Mouse (Mus musculus) urinary bladder, adult 18-20 months (tissue): ENCODE results near the gene Cd164.

Source experiments
- DNase-seq, 2 experiments: peaks; one replicate each; pipeline ENCODE4 v3.0.0; 2022; ENCODE audit warnings: low spot score in 2 of 2, mixed read lengths in 2 of 2

Gene Cd164

GRCm38 (mm10) chr10:41546396-41547165, 27.4 kb downstream of the Cd164 start:
- DNase-seq = no peak

- DNase-seq = peak in 1 of 2 experiments; percentile 17
Measured at GRCm38 (mm10) chr10:41550711-41551110, 31.5 kb downstream of the Cd164 start.

- no peak for DNase-seq
Measured at GRCm38 (mm10) chr10:41552319-41552718, 33.1 kb downstream of the Cd164 start.

GRCm38 (mm10) chr10:41552847-41553589, 33.8 kb downstream of the Cd164 start:
- no peak for DNase-seq

GRCm38 (mm10) chr10:41553711-41554110, 34.5 kb downstream of the Cd164 start:
- DNase-seq = no peak

GRCm38 (mm10) chr10:41555081-41555480, 35.9 kb downstream of the Cd164 start:
- DNase-seq = no peak

GRCm38 (mm10) chr10:41558401-41558800, 39.2 kb downstream of the Cd164 start:
- DNase-seq = no peak

GRCm38 (mm10) chr10:41561701-41562395, 42.6 kb downstream of the Cd164 start:
- DNase-seq = no peak

- DNase-seq = peak; percentile 25 to 76
Measured at GRCm38 (mm10) chr10:41565141-41565540, 45.9 kb downstream of the Cd164 start.

- DNase-seq = no peak
Measured at GRCm38 (mm10) chr10:41568306-41568705, 49.1 kb downstream of the Cd164 start.

- no peak for DNase-seq
Measured at GRCm38 (mm10) chr10:41571065-41571464, 51.9 kb downstream of the Cd164 start.

GRCm38 (mm10) chr10:41572274-41572673, 53.1 kb downstream of the Cd164 start:
- DNase-seq = no peak

GRCm38 (mm10) chr10:41573190-41573589, 54.0 kb downstream of the Cd164 start:
- no peak for DNase-seq

GRCm38 (mm10) chr10:41575451-41576327, 56.5 kb downstream of the Cd164 start:
- DNase-seq = no peak

GRCm38 (mm10) chr10:41576328-41576833, 57.2 kb downstream of the Cd164 start:
- DNase-seq = no peak

- no peak for DNase-seq
Measured at GRCm38 (mm10) chr10:41578541-41578940, 59.3 kb downstream of the Cd164 start.

- DNase-seq = no peak
Measured at GRCm38 (mm10) chr10:41580441-41580840, 61.2 kb downstream of the Cd164 start.
